Mouse (Mus musculus) frontal cortex, postnatal 25 days (tissue): ENCODE measurements around the gene Slc37a4.
"Not testable (repeated sequence)": the region's sequence is repeated elsewhere in the genome, so short reads cannot be mapped to it uniquely, and the experiment has no call there.

Source experiments
- DNase-seq, 2 experiments: peaks; one replicate each; pipeline ENCODE4 v3.0.0; 2022; ENCODE audit warnings: low spot score in 2 of 2

Gene Slc37a4

DNA sequence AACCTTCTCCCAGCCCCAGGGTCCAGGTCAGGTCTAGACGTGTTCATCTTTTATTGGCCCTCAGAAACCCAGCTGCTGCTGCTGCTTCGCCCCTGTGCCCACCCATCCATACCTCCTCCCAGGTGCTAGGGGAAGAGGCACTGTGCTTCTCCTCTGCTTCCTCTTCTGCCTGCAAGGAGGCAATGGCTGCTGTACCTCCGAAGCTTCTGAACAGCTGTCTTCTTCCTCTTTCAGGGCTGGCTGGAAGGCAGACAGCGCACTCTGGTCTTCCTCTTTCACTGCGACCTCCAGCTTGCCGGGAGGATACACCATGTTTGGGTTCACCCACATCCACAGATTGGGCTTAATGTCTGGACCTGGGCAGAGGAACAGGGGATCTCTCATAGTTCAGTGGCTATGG, 39.1 kb downstream of the Slc37a4 start:
- DNase-seq, result no peak

DNA sequence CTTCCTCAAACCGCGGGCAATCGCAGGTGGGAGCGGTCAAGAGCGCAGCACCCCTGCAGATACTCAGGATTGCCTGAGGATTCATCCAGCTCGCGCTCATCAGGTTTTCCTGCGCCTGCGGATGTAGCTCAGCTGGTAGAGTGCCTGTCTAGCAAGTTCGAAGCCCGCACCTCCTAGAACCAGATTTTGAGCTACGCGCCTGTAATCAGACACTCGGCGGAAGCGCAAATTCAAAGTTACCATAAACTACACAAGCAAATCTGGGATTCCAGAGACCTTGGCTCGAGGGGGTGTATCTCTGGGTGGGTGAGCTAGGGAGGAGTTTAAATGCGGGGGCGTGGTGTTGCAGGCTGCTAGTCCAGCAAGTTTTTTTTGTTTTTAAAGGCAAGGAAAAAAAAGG, 44.3 kb downstream of the Slc37a4 start, which contains the start of gene Foxr1:
Gene Foxr1, minus strand, starts transcription at position 176 of the 400 bp plus-strand sequence.
- DNase-seq, result no peak

DNA sequence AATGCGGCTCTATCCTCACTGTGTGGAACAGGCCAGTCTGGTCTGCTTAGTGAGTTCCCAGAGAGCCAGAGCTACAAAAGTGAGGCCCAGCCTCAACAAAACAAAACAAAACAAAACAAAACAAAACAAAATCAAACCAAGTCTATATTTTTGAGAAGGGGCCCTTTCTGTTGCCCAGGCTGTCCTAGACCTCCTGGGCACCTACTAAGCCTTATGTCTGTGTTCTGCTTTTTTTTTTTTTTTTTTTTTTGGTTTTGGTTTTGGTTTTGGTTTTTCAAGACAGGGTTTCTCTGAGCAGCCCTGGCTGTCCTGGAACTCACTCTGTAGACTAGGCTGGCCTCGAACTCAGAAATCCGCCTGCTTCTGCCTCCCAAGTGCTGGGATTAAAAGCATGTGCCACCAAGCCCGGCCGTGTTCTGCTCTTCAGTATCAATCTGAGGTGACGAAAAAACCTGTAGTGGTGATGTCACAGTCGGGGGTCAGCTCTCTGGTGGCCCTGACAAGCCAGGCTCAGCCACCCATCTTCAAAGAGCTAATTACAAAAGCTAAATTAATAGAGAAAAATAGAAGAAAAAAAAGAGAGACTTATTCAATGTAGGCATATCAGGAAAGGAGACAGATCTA, 47.9 kb downstream of the Slc37a4 start:
- not testable (repeated sequence) for DNase-seq

DNA sequence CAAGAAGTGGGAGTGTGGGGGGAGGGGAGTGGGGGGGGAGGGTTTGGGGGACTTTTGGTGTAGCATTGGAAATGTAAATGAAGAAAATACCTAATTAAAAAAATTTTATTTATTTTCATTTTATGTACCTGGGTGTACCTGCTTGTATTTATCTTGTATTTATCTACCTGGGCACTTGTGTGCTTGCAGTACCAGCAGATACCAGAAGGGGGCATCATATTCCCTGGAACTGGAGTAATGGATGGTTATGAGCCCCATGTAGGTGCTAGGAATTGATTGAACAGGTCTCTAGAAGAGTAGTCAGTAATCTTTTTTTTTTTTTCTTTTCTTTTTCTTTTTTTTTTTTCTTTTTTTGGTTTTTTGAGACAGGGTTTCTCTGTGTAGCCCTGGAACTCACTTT, 53.7 kb downstream of the Slc37a4 start:
- no peak for DNase-seq
